Mouse (Mus musculus): ENCODE data around the gene Cryl1. TPM values are rescaled to one million over a fixed set of nuclear protein-coding genes. Genes with fewer than 3 reads are reported as not detected.

Cryl1 gene
- polyA plus RNA-seq, 1 experiment: 36.9 TPM

DNA sequence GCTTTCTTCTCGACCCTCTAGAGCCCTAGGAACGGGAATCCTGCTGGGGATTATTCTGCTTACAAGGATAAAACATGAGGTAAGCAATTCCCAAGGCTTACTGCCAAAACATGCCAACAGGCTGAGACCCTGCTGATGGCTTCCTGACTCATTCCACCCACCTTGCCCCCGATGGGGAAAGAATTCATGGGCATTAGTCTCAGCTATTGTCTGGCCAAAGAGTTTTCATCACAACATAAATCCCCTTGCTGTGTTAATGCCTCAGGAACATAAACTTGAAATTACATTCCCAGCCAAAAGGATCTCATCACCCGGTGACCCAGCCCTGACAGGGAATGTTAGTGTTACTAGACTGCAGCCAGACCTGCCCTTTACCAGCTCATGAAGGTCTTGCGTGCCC is 100.7 kb downstream of the Cryl1 start:
- no peak overlapping the region for H3K4me3 ChIP-seq (replicated peaks; ENCODE audit: extremely low read depth, low read depth, low read length)
- 51% methylated on average over 5 of the region's 5 CpGs for WGBS
- no peaks in the 10 kb centered on the region for H3K4me1 ChIP-seq (ENCODE audit: control insufficient read depth, insufficient read depth, low read length)
- DNase-seq: no peak
- TF ChIP-seq CTCF (IDR thresholded peaks at IDR 0.05; ENCODE audit: insufficient read depth, low read length) (no peak), POLR2A (IDR thresholded peaks at IDR 0.05; ENCODE audit: borderline replicate concordance, extremely low read depth, low read depth, low read length) (no peak)

DNA sequence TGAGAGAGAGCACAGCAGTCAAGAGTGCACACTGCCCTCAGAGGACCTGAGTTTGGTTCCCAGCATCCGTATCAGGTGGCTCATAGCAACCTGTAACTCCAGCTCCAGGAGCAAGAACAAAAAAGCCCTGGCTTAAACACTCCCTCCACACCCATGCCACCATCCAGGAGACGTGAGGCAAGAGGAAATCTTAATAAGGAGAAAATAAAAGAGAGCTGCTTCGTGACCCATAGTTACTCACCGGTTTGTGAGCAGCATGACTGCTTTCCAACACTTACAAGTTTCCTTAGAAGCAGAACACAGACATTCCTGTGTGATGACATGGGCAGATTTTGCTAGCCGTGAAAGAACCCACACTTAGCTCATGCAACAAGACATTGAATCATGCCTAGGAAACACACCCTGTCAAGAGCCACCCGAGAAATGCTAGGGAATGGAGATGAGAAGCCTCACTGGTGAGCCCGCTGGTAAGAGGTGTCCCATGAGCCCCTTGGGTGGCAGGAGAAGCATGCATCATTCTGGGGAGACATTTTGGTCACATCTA is 106.9 kb downstream of the Cryl1 start:
- Histone ChIP-seq H3K4me3 (replicated peaks; ENCODE audit: extremely low read depth, low read depth, low read length) (no peak overlapping the region), H3K4me1 (ENCODE audit: control insufficient read depth, insufficient read depth, low read length) (no peaks in the 10 kb centered on the region)
- TF ChIP-seq POLR2A (IDR thresholded peaks at IDR 0.05; ENCODE audit: borderline replicate concordance, extremely low read depth, low read depth, low read length) (no peak), CTCF (IDR thresholded peaks at IDR 0.05; ENCODE audit: insufficient read depth, low read length) (no peak)
- 77% methylated on average over 7 of the region's 7 CpGs for whole genome bisulfite sequencing
- no peak for DNase-seq

DNA sequence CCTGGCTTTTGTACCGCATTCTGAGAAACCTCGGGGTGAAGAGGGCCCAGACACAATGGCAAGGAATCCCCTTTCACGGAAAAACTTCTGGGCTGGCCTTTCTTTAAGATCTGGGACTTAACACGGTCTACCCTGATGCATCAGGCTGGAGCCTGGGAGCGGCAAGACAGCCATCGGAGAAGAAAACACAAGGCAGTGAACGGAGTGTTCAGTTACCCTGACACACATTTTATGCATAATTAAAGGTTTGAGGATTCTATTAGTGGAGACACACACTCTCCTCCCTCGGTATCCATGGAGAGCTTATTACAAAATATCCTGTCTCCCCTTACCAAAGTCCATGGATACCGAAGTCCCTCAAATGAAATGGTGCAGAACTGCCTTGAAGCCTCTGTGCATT is 109.2 kb downstream of the Cryl1 start:
- no peaks in the 10 kb centered on the region for H3K4me1 ChIP-seq (ENCODE audit: control insufficient read depth, insufficient read depth, low read length)
- no peak for DNase-seq
- WGBS: 75% methylated on average over 9 of the region's 9 CpGs
- H3K4me3 ChIP-seq (replicated peaks; ENCODE audit: extremely low read depth, low read depth, low read length): no peak overlapping the region
- TF ChIP-seq CTCF (IDR thresholded peaks at IDR 0.05; ENCODE audit: insufficient read depth, low read length) (no peak), POLR2A (IDR thresholded peaks at IDR 0.05; ENCODE audit: borderline replicate concordance, extremely low read depth, low read depth, low read length) (no peak)

DNA sequence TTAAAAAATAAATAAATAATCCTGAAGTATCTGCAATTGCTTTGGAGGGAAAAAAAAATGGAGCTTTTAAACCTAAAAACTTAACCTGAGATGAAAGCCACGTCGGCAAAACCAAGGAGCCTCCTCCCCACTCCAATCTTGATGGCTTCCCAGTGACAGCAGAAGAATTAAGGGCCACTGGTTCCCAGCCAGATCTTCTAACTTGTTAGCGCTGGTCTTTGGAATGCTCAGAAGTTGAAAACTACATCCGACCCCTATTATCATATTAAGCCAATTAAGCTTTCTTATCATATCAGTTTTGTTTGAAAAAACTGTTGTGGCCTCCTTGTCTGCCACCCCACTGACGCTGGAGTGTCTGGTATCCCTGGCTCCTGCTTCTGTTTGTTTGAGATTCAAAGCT is 114.5 kb downstream of the Cryl1 start:
- Histone ChIP-seq H3K4me3 (replicated peaks; ENCODE audit: extremely low read depth, low read depth, low read length) (no peak overlapping the region), H3K4me1 (ENCODE audit: control insufficient read depth, insufficient read depth, low read length) (no peaks in the 10 kb centered on the region)
- 43% methylated on average over 5 of the region's 5 CpGs for WGBS
- DNase-seq: no peak
- no peak for TF ChIP-seq POLR2A (IDR thresholded peaks at IDR 0.05; ENCODE audit: borderline replicate concordance, extremely low read depth, low read depth, low read length)

DNA sequence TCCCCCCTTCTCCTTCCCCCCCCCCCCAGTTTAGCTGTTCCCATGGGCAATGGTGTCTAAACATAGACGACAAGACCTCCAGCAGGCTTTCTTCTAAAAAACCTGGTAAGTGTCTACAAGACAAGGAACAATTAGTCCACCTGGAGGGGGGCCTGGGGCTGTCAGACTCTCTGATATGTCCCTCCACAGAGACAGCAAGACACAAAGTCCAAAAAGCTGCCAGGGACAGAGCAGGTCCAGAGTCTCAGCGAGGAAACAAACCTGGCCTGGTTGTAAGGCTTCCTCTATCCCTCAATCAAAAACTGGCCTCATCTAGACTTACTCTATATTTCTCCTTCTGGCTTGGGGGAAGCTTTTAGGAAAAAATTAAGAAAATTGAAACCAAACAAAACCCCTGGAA is 115.7 kb downstream of the Cryl1 start:
- Histone ChIP-seq H3K4me3 (replicated peaks; ENCODE audit: extremely low read depth, low read depth, low read length) (no peak overlapping the region), H3K4me1 (ENCODE audit: control insufficient read depth, insufficient read depth, low read length) (no peaks in the 10 kb centered on the region)
- DNase-seq: no peak
- TF ChIP-seq CTCF (IDR thresholded peaks at IDR 0.05; ENCODE audit: insufficient read depth, low read length) (no peak), POLR2A (IDR thresholded peaks at IDR 0.05; ENCODE audit: borderline replicate concordance, extremely low read depth, low read depth, low read length) (no peak)
- WGBS: 43% methylated on average over 2 of the region's 2 CpGs

DNA sequence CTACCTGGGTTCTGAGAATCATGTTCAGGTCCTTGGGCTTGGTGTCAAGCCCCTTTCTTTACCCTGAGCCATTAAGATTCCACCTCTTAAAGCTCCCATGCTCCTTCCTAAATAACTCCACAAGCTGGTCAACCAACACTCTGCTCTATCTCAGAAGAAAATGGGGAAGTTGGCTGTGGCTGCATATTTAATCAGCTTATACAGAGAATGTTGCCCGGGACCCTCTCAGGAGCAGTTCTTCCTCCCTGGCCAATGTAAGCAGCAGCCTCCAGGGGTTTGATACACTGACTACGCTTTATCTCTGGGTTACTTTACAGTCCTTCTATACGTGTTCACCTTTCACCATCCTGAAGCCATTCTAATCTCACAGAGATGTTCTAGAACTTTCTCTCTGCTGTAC is 117.5 kb downstream of the Cryl1 start:
- 87% methylated on average over 3 of the region's 3 CpGs for WGBS
- TF ChIP-seq CTCF (IDR thresholded peaks at IDR 0.05; ENCODE audit: insufficient read depth, low read length) (no peak), POLR2A (IDR thresholded peaks at IDR 0.05; ENCODE audit: borderline replicate concordance, extremely low read depth, low read depth, low read length) (no peak)
- no peak overlapping the region for H3K4me3 ChIP-seq (replicated peaks; ENCODE audit: extremely low read depth, low read depth, low read length)
- H3K4me1 ChIP-seq (ENCODE audit: control insufficient read depth, insufficient read depth, low read length): no peaks in the 10 kb centered on the region
- no peak for DNase-seq

DNA sequence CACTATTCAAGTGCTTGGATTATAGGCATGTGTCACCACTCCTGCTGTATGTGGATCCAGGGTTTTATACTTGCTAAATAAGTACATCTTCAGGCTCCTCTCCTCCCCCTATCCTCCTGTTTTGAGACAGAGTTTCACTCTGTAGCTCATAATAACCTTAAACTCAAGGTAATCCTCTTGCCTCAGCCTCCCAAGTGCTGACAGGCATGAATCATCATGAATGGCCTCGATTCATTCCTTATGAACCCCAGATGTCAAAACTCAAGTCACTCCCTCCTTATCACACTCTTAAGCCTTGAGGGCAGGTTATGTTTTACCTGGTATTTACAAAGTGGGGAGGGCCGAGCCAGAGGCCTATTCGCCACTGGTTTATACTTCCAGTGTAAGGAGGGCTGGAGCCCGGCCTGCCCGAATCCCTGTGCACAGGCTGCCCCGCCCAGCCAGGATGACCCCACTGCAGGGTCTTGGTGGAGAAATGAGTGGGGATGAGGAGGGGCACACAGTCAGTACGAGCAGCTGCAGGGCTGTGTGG is 121.8 kb downstream of the Cryl1 start:
- TF ChIP-seq CTCF (IDR thresholded peaks at IDR 0.05; ENCODE audit: insufficient read depth, low read length): no peak
- no peak for TF ChIP-seq POLR2A (IDR thresholded peaks at IDR 0.05; ENCODE audit: borderline replicate concordance, extremely low read depth, low read depth, low read length)
- no peak for DNase-seq
- WGBS: 73% methylated on average over 7 of the region's 7 CpGs
- Histone ChIP-seq H3K4me1 (ENCODE audit: control insufficient read depth, insufficient read depth, low read length) (no peaks in the 10 kb centered on the region), H3K4me3 (replicated peaks; ENCODE audit: extremely low read depth, low read depth, low read length) (no peak overlapping the region)

DNA sequence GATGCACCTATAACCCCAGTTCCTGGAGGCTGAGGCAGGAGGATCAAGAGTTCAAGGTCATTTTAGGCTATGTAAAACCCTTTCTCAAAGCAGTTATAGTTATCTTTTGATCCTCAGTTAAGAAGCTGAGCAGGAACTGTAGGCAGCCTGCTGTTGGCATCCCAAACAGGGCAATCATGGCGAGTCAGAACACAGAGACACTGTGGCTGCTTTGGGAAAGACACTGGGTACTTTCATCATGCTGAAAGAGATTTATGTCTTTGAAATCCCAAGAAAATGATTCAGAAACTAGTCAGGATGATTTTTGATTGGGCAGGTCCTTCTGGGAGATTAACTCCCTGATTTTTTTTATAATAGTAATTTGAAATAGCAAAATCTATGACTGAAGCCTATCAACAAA is 126.0 kb downstream of the Cryl1 start:
- 89% methylated on average over 1 of the region's 1 CpGs for whole genome bisulfite sequencing
- DNase-seq: no peak
- no peaks in the 10 kb centered on the region for H3K4me1 ChIP-seq (ENCODE audit: control insufficient read depth, insufficient read depth, low read length)
- TF ChIP-seq POLR2A (IDR thresholded peaks at IDR 0.05; ENCODE audit: borderline replicate concordance, extremely low read depth, low read depth, low read length) (no peak), CTCF (IDR thresholded peaks at IDR 0.05; ENCODE audit: insufficient read depth, low read length) (no peak)
- H3K4me3 ChIP-seq (replicated peaks; ENCODE audit: extremely low read depth, low read depth, low read length): no peak overlapping the region

DNA sequence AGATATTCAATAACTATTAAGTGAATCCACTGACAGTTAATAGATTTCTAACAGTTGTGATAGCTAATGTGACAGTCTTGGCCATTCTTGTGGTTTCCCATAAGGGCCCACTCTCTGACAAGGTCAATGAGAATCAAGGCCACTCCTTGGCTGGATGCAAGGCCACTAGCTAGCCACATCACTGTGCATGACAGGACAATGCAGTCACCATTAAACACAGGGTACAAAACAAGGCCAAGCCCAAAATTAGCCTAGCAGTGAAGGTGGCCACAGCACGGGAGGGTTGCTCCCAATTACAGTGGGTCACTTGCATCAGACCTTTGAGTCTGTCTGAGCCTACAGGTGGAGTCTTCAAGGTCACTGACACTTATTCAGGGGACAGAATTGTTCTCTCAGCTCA is 126.5 kb downstream of the Cryl1 start:
- Histone ChIP-seq H3K4me1 (ENCODE audit: control insufficient read depth, insufficient read depth, low read length) (no peaks in the 10 kb centered on the region), H3K4me3 (replicated peaks; ENCODE audit: extremely low read depth, low read depth, low read length) (no peak overlapping the region)
- no peak for DNase-seq
- TF ChIP-seq POLR2A (IDR thresholded peaks at IDR 0.05; ENCODE audit: borderline replicate concordance, extremely low read depth, low read depth, low read length) (no peak), CTCF (IDR thresholded peaks at IDR 0.05; ENCODE audit: insufficient read depth, low read length) (no peak)
- WGBS: 81% methylated on average over 1 of the region's 1 CpGs

DNA sequence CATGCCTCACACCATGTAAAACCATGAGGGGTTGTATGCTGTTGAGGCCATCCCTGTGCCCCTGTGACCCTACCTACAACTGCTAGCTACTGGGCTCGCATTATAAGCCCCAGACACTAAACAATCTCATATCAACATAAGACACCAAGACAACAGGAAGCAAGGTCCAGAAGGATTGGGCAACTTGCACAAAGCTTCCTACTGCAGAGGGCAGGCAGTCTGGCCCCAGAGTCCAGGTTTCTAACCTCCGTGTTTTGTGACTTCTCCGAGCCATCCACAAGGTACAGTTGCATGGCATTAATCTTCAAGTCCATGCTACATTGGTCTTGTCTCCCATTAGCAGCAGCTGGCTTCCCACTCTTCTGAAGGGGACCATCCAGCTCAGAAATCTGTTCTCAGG is 129.4 kb downstream of the Cryl1 start:
- H3K4me3 ChIP-seq (replicated peaks; ENCODE audit: extremely low read depth, low read depth, low read length): no peak overlapping the region
- TF ChIP-seq POLR2A (IDR thresholded peaks at IDR 0.05; ENCODE audit: borderline replicate concordance, extremely low read depth, low read depth, low read length) (no peak), CTCF (IDR thresholded peaks at IDR 0.05; ENCODE audit: insufficient read depth, low read length) (no peak)
- WGBS: 79% methylated on average over 3 of the region's 3 CpGs

More for the DNA sequence above, 129.4 kb downstream of the Cryl1 start:
- no peaks in the 10 kb centered on the region for H3K4me1 ChIP-seq (ENCODE audit: control insufficient read depth, insufficient read depth, low read length)
- no peak for DNase-seq
